Mouse (Mus musculus) megakaryocyte, embryonic 14.5 days (primary cell): ENCODE data around the gene Gng7. TPM values are rescaled to one million over a fixed set of nuclear protein-coding genes. Genes with fewer than 3 reads are reported as not detected.

Experiments used
- H3K27me3 ChIP-seq: replicated peaks from 2 replicates; pipeline ENCODE3; 2012; ENCODE audit warnings: inconsistent platforms
- H3K36me3 ChIP-seq: replicated peaks from 2 replicates; pipeline ENCODE3; 2012; ENCODE audit warnings: low read length, inconsistent platforms, mixed read lengths
- H3K4me1 ChIP-seq: 2 replicates; pipeline ENCODE4 v1.6.1; 2012; ENCODE audit warnings: inconsistent platforms
- H3K4me3 ChIP-seq: replicated peaks from 2 replicates; pipeline ENCODE3; 2012; ENCODE audit warnings: moderate library complexity, mild to moderate bottlenecking, inconsistent platforms
- H3K9me3 ChIP-seq: 2 replicates; pipeline ENCODE4 v1.6.1; 2012; ENCODE audit warnings: inconsistent platforms
- FLI1 ChIP-seq: IDR thresholded peaks from 2 replicates; pipeline ENCODE4 v1.6.1; 2012; ENCODE audit warnings: low read length, inconsistent platforms, mixed read lengths
- GATA1 ChIP-seq: IDR thresholded peaks from 3 replicates; pipeline ENCODE4 v1.6.1; 2012; ENCODE audit warnings: mixed read lengths, low read length, inconsistent platforms, borderline replicate concordance
- polyA plus RNA-seq: library from polyadenylated mRNA; stranded (reverse); fragments of >175 nt; gene quantifications from 2 replicates; pipeline ENCODE4 v1.2.3, GENCODE M21; 2012; ENCODE audit warnings: low replicate concordance; ENCODE audit not compliant: insufficient read depth

Gng7 gene
- polyA plus RNA-seq, 1 experiment: 0.41 TPM

DNA sequence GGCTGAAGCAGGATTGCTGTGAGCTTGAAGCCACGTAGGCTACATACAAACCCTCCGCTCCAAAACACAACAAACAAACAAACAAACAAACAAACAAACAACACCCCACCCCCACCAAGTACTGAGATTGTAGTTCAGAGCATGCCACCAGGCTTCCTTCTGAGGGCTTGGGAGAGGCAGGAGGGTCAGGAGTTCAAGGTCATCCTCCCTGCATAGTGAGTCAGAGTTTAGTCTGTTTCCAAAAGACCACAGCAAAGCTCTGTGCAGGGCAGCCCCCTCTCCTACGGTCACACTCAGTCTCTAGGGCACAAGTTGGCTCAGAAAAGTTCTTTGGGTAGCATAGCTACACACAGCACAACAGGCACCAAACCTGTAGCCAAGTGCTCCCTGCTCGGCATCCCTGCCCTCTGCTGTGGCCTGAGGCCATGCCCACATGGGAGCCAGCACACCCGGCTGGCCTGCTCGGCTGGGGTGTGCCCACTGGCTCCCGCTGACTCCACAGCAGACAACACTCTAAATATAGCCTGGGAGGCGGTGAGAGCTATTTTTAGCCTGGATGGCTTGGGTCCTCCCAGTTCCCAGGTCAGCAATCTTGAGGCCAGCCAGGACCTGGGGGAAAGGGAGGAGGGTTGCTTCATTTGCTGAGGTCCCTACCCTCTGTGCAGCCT, 74.3 kb downstream of the Gng7 start:
- Histone ChIP-seq H3K9me3 (no peaks in the 10 kb centered on the region), H3K4me3 (peak overlapping the region; percentile 89), H3K4me1 (peaks cover 88% of the 10 kb centered on the region), H3K36me3 (no peaks in the 10 kb centered on the region), H3K27me3 (peaks cover 63% of the 10 kb centered on the region)
- TF ChIP-seq GATA1: no peak
- no peak for TF ChIP-seq FLI1

DNA sequence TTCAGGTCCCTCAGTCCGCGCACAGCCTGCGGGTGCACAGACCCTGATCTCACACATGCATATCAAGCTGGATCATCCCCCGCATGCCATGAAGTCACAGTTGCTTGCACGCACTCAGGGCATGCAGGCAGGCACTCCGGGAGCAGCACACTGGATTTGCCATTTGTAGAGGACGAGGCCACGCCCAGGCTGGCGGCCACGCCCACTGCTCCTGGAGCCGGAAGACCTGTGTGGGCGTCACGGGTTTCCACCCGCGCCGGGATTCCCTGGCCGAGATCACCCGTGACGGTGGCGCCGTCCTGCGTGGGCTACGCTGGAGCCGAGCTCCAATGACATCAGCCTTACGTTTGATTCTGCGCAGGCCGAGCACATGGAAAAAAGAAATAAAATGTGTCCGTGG, 75.1 kb downstream of the Gng7 start:
- Histone ChIP-seq H3K27me3 (peaks cover 59% of the 10 kb centered on the region), H3K4me1 (peaks cover 95% of the 10 kb centered on the region), H3K4me3 (peak overlapping the region; percentile 89), H3K9me3 (no peaks in the 10 kb centered on the region), H3K36me3 (no peaks in the 10 kb centered on the region)
- no peak for TF ChIP-seq GATA1
- no peak for TF ChIP-seq FLI1

DNA sequence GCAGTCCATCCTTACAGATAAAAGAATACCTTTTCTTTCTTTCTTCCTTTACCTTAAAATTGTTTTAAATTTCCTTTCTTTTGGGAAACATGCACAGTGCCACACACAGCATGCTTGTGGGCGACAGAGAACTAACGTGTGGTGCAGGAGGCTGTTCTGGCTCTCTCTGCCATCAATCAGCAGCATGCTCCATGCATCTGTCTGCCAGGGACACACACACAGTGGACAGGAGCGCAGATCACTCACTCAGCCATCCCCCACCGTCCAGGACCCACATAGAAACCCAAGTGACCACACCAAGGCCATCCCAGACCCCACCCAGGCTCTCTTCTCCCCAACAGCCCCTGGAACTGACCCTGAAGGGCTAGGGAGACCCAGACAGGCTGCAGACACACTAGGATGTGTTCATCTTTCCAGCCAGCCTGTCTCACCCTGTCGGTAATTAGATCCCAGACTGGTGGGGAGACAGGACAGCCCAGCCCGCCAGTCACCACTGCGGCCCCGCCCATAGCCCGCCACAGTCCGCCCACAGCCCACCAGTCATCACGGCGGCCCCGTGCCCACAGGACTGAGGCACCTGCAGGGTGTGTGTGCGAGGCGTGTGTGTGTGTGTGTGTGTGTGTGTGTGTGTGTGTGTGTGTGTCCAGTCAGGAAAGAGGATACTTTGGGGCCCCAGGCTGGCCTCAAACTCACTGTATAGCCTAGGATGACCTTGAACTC, 75.8 kb downstream of the Gng7 start:
- H3K36me3 ChIP-seq: no peaks in the 10 kb centered on the region
- peaks cover 98% of the 10 kb centered on the region for H3K4me1 ChIP-seq
- peak overlapping the region; percentile 89 for H3K4me3 ChIP-seq
- H3K27me3 ChIP-seq: peaks cover 58% of the 10 kb centered on the region
- TF ChIP-seq GATA1: no peak
- no peak for TF ChIP-seq FLI1
- no peaks in the 10 kb centered on the region for H3K9me3 ChIP-seq

DNA sequence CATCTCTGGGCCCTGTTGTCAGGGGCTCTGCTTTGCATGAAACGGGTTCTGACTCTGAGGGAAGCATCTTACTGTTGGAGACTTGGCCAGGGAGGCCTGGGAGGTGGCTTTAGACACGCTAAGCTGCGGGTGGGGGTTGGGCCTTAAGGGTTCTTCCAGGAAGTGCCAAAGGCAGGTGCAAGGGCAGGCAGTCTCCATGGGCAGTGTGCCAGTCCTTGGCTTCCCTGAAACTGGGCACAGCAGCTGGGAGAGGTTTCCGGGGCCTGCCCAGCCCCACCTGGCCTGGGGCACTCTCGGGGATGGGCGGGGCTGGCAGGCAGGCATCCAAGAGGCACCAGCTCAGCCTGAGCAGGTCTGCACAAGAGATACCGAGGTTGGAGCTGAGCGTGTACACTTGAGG, 77.1 kb downstream of the Gng7 start:
- TF ChIP-seq GATA1 (no peak), FLI1 (no peak)
- Histone ChIP-seq H3K4me1 (peaks cover 99% of the 10 kb centered on the region), H3K4me3 (no peak overlapping the region), H3K27me3 (peaks cover 54% of the 10 kb centered on the region), H3K36me3 (no peaks in the 10 kb centered on the region), H3K9me3 (no peaks in the 10 kb centered on the region)

DNA sequence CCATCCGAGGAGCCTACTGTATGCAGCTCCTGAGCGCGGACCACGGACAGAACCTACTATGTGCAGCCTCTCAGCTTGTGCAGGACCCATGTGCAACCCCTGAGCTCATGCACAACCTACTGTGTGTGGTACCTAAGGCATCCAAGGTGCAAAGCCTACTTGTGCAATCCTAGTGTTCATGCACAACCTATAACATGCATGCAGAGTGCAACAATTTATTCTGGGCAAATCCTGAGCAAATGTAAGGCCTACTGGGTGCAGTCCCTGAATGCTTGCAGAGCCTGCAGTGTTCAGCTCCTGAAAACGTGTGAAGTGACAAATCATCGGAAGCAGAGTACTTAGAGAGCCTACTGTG, 78.0 kb downstream of the Gng7 start:
- TF ChIP-seq GATA1: no peak
- no peak for TF ChIP-seq FLI1
- Histone ChIP-seq H3K27me3 (peaks cover 54% of the 10 kb centered on the region), H3K4me1 (peaks cover 99% of the 10 kb centered on the region), H3K9me3 (no peaks in the 10 kb centered on the region), H3K36me3 (peaks cover 2% of the 10 kb centered on the region), H3K4me3 (peak overlapping the region; percentile 72)

DNA sequence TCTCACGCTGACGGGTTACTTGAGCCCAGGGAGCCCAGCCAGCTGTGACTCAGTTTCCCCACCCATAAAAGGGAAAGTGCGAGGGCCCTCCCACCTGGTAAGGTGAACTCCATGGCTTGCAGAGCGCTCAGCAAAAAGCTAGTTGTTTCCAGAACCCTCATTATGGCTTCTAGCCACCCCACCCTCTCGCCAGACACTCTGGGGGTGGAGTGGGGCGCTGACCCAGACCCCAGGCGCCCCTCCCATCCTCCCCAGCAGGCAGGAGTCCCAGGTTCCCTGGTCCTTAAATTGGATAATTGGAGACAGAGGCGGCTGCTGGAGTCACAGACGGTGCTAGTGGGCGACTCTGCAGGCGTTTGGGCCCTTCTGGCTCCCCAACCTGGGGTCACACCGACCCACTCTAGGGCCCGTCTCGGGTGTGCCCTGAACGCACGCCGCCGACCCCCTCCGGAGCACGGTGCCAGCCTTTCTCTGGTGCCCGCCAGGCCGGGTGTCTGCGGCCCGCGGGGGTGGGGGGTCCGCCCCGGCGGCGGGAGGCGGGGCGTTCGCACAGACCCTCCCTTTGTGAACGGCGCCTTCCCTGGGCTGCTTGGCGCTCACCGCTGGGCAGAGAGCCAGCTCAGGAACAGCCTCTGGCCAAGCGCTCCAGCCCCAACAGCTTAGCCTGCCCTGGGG, 78.5 kb downstream of the Gng7 start:
- H3K9me3 ChIP-seq: no peaks in the 10 kb centered on the region
- peaks cover 56% of the 10 kb centered on the region for H3K27me3 ChIP-seq
- TF ChIP-seq GATA1: no peak
- TF ChIP-seq FLI1: no peak
- H3K4me1 ChIP-seq: peaks cover 99% of the 10 kb centered on the region
- peak overlapping the region; percentile 72 for H3K4me3 ChIP-seq
- H3K36me3 ChIP-seq: peaks cover 7% of the 10 kb centered on the region

DNA sequence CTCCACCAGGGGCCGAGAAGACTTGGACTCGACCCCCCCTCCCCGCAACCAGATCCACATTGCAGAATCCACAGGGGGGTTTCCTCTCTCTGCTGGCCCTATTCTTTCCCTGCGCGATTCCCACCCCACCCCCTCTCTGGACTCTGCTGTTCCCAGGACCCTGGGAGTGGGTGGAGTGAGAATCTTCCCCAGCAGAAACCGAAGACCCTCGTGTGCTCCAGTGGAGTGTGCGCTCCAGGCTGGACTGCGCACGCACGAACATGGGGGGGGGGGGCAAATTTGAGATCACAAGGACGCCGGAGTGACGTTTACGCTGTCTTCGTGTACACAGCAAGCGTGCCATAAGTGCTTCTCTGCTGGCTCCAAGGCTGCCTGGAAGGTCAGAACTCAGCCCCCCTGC, 79.0 kb downstream of the Gng7 start:
- Histone ChIP-seq H3K4me3 (peak overlapping the region; percentile 64), H3K36me3 (peaks cover 11% of the 10 kb centered on the region), H3K4me1 (peaks cover 99% of the 10 kb centered on the region), H3K27me3 (peaks cover 58% of the 10 kb centered on the region), H3K9me3 (no peaks in the 10 kb centered on the region)
- TF ChIP-seq GATA1 (no peak), FLI1 (no peak)

DNA sequence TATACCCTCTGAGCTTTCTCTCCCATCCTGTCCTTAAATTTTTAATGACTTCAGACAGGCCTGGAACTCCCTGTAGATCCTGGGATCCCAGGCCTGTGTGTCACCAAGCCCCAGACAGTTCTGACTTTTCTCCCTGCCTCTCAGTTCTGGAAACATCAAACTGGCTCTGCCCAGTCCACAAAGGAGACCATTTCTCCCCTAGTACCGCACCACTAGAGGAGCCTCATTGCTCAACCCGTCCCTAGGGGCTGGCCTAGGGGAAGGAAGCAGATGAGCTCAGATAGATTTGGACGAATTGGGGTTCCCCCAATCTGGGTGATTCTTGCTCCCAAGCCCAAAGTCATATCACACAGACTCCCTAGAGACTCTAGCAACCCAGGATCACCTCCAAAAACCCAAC, 79.5 kb downstream of the Gng7 start:
- peaks cover 99% of the 10 kb centered on the region for H3K4me1 ChIP-seq
- H3K27me3 ChIP-seq: peaks cover 58% of the 10 kb centered on the region
- peak overlapping the region; percentile 30 for H3K4me3 ChIP-seq
- peaks cover 12% of the 10 kb centered on the region for H3K36me3 ChIP-seq
- H3K9me3 ChIP-seq: no peaks in the 10 kb centered on the region
- TF ChIP-seq GATA1 (no peak), FLI1 (no peak)

DNA sequence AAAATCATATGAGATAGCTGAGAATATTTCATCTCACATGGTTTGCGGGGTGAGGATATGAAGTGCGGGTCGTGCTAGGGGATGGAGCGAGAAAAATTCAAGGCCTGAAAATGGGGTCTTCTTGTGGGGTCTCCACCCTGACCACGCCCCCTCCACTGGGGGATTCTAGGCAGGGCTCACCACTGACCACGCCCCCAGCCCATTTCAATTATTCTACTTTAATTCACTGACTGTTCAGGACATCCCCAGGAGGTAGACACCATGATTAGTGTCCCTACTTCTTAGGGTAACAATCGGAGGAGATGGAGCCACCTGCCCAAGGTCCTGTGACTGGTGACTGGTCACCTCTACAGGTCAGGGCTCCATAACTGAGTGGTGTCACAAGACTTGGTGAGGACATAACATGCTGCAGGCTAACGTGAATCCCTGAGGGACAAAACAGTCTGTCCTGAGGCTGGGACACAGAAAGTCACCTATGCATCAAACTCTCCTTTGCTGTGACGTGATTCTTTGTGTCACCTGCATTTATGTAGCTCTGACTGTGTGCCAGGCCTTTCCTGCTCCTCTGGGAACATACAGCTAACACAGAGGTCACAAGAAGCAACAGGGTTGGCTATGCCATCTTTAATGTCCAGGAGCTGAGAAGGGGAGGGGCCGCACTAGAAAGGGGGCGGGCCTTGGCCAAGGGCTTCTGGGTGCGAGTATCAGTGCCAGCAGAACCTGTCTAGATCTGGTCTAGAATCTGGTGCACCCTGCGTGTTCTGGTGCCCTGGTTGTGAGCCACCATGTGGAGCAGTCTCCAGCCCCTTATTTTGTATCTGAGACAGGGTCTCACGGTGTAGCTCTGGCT, 80.4 kb downstream of the Gng7 start:
- Histone ChIP-seq H3K27me3 (peaks cover 54% of the 10 kb centered on the region), H3K9me3 (no peaks in the 10 kb centered on the region), H3K4me1 (peaks cover 94% of the 10 kb centered on the region), H3K4me3 (peak overlapping the region; percentile 46), H3K36me3 (peaks cover 12% of the 10 kb centered on the region)
- TF ChIP-seq FLI1 (no peak), GATA1 (no peak)
